Comparison of ENCODE assay signal across 10 mouse cellular contexts in the genomic region with DNA sequence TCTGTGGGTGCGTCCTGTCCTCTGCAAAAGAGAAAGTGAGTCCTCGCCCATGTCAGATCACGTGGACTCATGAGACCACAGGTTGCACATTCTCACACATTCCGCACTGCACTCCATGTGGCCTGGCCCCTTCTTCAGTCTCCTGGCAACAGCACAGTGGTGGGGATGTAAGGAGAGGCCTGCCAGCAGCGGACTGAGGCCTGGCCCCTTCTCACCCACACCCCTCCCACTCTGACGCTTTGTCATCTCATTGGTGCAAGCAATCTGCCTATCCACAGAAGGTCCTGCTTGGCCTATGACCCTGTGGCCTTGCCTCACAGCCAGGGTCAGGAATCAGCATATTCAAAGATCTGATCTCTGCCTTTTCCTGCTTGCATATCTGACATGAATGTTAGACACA. TPM values are rescaled to one million over a fixed set of nuclear protein-coding genes. Genes with fewer than 3 reads are reported as not detected.
A peak's percentile ranks its signal among the peaks of the same experiment; 100 is the strongest.
DNase-seq lines count a peak whose midpoint lies in the region; ATAC-seq and TF ChIP-seq lines count a peak whose summit lies in the region.
"Had no signal": no experiment of that assay in that cellular context is flagged by ENCODE, and none has a peak within 500 bp of the region (broad histone marks: within the 10 kb centered on the region; RNA-seq: fewer than 3 reads in every experiment).

No protein-coding gene starts in this region.

- 64% methylated on average over 6 of the region's 6 CpGs for WGBS in forebrain, embryonic 10.5 days
- WGBS in forebrain, embryonic 13.5 days: 41% methylated on average over 6 of the region's 6 CpGs
- WGBS in embryonic facial prominence, embryonic 10.5 days: 56% methylated on average over 6 of the region's 6 CpGs
- 25% methylated on average over 6 of the region's 6 CpGs for WGBS in liver, adult 2 months
- WGBS in midbrain, embryonic 13.5 days: 16% methylated on average over 6 of the region's 6 CpGs

- no peak overlapping the region for H3K27ac ChIP-seq in forebrain, embryonic 10.5 days
- H3K27ac ChIP-seq in forebrain, embryonic 13.5 days: no peak overlapping the region
- no peak overlapping the region for H3K27ac ChIP-seq in embryonic facial prominence, embryonic 10.5 days (replicated peaks)
- peak overlapping the region; percentile 61 for H3K27ac ChIP-seq in liver, adult 2 months (replicated peaks; ENCODE audit: insufficient read depth, low read depth, low read length)
- H3K27ac ChIP-seq in midbrain, embryonic 13.5 days: no peak overlapping the region
- no peak overlapping the region for H3K27ac ChIP-seq in layer of hippocampus, adult 2 months

- H3K9me3 ChIP-seq in forebrain, embryonic 10.5 days: peaks cover 5% of the 10 kb centered on the region; the same call in 1 of the 2 replicates
- no peaks in the 10 kb centered on the region for H3K9me3 ChIP-seq in forebrain, embryonic 13.5 days (replicated peaks)
- peaks cover 3% of the 10 kb centered on the region; the same call in 1 of the 2 replicates for H3K9me3 ChIP-seq in embryonic facial prominence, embryonic 10.5 days
- no peaks in the 10 kb centered on the region for H3K9me3 ChIP-seq in midbrain, embryonic 13.5 days

- H3K4me2 ChIP-seq in forebrain, embryonic 13.5 days: no peak overlapping the region
- no peak overlapping the region for H3K4me2 ChIP-seq in midbrain, embryonic 13.5 days (replicated peaks)

- no peak for TF ChIP-seq CTCF in liver, adult 2 months (IDR thresholded peaks at IDR 0.05; ENCODE audit: low read depth, low read length)
- no peak for TF ChIP-seq CTCF in layer of hippocampus, adult 2 months (conservative IDR thresholded peaks at IDR 0.05)

- peaks cover 14% of the 10 kb centered on the region for H3K4me1 ChIP-seq in forebrain, embryonic 10.5 days
- peaks cover 5% of the 10 kb centered on the region; the same call in 1 of the 2 replicates for H3K4me1 ChIP-seq in forebrain, embryonic 13.5 days
- H3K4me1 ChIP-seq in embryonic facial prominence, embryonic 10.5 days: peaks cover 11% of the 10 kb centered on the region
- H3K4me1 ChIP-seq in liver, adult 2 months (ENCODE audit: control insufficient read depth, insufficient read depth, low read length): peaks cover 7% of the 10 kb centered on the region; the same call in 1 of the 2 replicates
- peaks cover 6% of the 10 kb centered on the region; the same call in 1 of the 2 replicates for H3K4me1 ChIP-seq in midbrain, embryonic 13.5 days (replicated peaks)

- H3K4me3 ChIP-seq in forebrain, embryonic 10.5 days: no peak overlapping the region
- H3K4me3 ChIP-seq in forebrain, embryonic 13.5 days: no peak overlapping the region
- no peak overlapping the region for H3K4me3 ChIP-seq in embryonic facial prominence, embryonic 10.5 days
- H3K4me3 ChIP-seq in liver, adult 2 months (ENCODE audit: insufficient read depth, low read depth, low read length): peak overlapping the region; percentile 8; the same call in 1 of the 2 replicates
- no peak overlapping the region for H3K4me3 ChIP-seq in midbrain, embryonic 13.5 days (replicated peaks)
- H3K4me3 ChIP-seq in layer of hippocampus, adult 2 months: no peak overlapping the region
- H3K4me3 ChIP-seq: erythroblast, embryonic 14.5 days had no signal

- ATAC-seq in forebrain, embryonic 13.5 days: no peak
- peak; percentile 67; the same call in 1 of the 2 replicates for ATAC-seq in midbrain, embryonic 13.5 days

- H3K27me3 ChIP-seq in forebrain, embryonic 10.5 days (ENCODE audit: poor library complexity, severe bottlenecking): no peaks in the 10 kb centered on the region
- H3K27me3 ChIP-seq in forebrain, embryonic 13.5 days: no peaks in the 10 kb centered on the region
- no peaks in the 10 kb centered on the region for H3K27me3 ChIP-seq in embryonic facial prominence, embryonic 10.5 days (replicated peaks; ENCODE audit: low read depth, poor library complexity, severe bottlenecking)
- H3K27me3 ChIP-seq in liver, adult 2 months (ENCODE audit: control insufficient read depth, insufficient read depth, low read length): no peaks in the 10 kb centered on the region
- H3K27me3 ChIP-seq in midbrain, embryonic 13.5 days: no peaks in the 10 kb centered on the region

- peak; percentile 24; the same call in 1 of the 2 replicates for TF ChIP-seq POLR2A in liver, adult 2 months (IDR thresholded peaks at IDR 0.05; ENCODE audit: extremely low read depth, insufficient read depth, low read length)

- H3K79me2 ChIP-seq in liver, adult 2 months (ENCODE audit: control insufficient read depth, insufficient read depth, low read length): no peaks in the 10 kb centered on the region

- peak; percentile 36 for DNase-seq in forebrain, embryonic 10.5 days (ENCODE audit: extremely low spot score, low spot score)
- DNase-seq in embryonic facial prominence, embryonic 10.5 days (ENCODE audit: low spot score): peak; percentile 60
- peak; percentile 95 for DNase-seq in liver, adult 2 months (ENCODE audit: extremely low read depth, low read depth, low spot score)
- no peak for DNase-seq in layer of hippocampus, adult 9-11 months
- DNase-seq in layer of hippocampus, adult 2 months (ENCODE audit: low spot score in 2 of 2): no peak
- DNase-seq in adrenal gland, postnatal 10 days: no peak
- DNase-seq: adrenal gland, adult 8-10 months had no signal

- peaks cover 3% of the 10 kb centered on the region; the same call in 1 of the 2 replicates for H3K36me3 ChIP-seq in forebrain, embryonic 10.5 days (replicated peaks)
- no peaks in the 10 kb centered on the region for H3K36me3 ChIP-seq in forebrain, embryonic 13.5 days (ENCODE audit: poor library complexity, severe bottlenecking)
- peaks cover 5% of the 10 kb centered on the region; the same call in 1 of the 2 replicates for H3K36me3 ChIP-seq in embryonic facial prominence, embryonic 10.5 days (replicated peaks)
- no peaks in the 10 kb centered on the region for H3K36me3 ChIP-seq in liver, adult 2 months (ENCODE audit: control insufficient read depth, insufficient read depth, low read length)
- H3K36me3 ChIP-seq in midbrain, embryonic 13.5 days: no peaks in the 10 kb centered on the region

- H3K9ac ChIP-seq in forebrain, embryonic 13.5 days: no peak overlapping the region
- peak overlapping the region; percentile 27 for H3K9ac ChIP-seq in liver, adult 2 months (ENCODE audit: low read depth, low read length)
- no peak overlapping the region for H3K9ac ChIP-seq in midbrain, embryonic 13.5 days (replicated peaks)

RNA-seq across cellular contexts. Expression of gene Bhlhe41, which starts 42.3 kb away (rescaled TPM):
- 1.6 and 2.1 TPM in 2 replicates for polyA plus RNA-seq in forebrain, embryonic 10.5 days (2016; fragmentation: Nextera tagmentation; extraction: Ambion mirVana)
- 1.3 and 1.9 TPM in 2 replicates for polyA plus RNA-seq in forebrain, embryonic 13.5 days (2015; fragmentation: Nextera tagmentation; extraction: Ambion mirVana)
- 0.93 and 1.8 TPM in 2 replicates for polyA plus RNA-seq in embryonic facial prominence, embryonic 10.5 days (2016; fragmentation: Nextera tagmentation; extraction: Ambion mirVana)
- 0.40 and 1.8 TPM in 2 replicates for total RNA-seq in liver, adult 2 months (2014; rRNA removed)
- 0.21 and 0.32 TPM in 2 replicates for polyA plus RNA-seq in liver, adult 2 months (2012; rRNA removed)
- polyA plus RNA-seq in midbrain, embryonic 13.5 days (2015; fragmentation: Nextera tagmentation; extraction: Ambion mirVana): 3.9 TPM in 2 replicates
- total RNA-seq in layer of hippocampus, adult 2 months (2021): 10 to 100 TPM; 45.2 to 47.1 TPM
- 1 to 10 TPM; 3.7 to 5.6 TPM for total RNA-seq in adrenal gland, postnatal 10 days (2021)

Comparison
In these comparisons a context has a peak if more than half of its experiments do, and no peak if none do; other contexts are left out.
1. DNase-seq: peak in forebrain, embryonic 10.5 days (single experiment), embryonic facial prominence, embryonic 10.5 days (single experiment) and liver, adult 2 months (single experiment); none in layer of hippocampus, adult 9-11 months (single experiment), layer of hippocampus, adult 2 months (0 of 2) and adrenal gland, postnatal 10 days (single experiment).